16 mouse cellular contexts compared by ENCODE assay signal in the genomic region with DNA sequence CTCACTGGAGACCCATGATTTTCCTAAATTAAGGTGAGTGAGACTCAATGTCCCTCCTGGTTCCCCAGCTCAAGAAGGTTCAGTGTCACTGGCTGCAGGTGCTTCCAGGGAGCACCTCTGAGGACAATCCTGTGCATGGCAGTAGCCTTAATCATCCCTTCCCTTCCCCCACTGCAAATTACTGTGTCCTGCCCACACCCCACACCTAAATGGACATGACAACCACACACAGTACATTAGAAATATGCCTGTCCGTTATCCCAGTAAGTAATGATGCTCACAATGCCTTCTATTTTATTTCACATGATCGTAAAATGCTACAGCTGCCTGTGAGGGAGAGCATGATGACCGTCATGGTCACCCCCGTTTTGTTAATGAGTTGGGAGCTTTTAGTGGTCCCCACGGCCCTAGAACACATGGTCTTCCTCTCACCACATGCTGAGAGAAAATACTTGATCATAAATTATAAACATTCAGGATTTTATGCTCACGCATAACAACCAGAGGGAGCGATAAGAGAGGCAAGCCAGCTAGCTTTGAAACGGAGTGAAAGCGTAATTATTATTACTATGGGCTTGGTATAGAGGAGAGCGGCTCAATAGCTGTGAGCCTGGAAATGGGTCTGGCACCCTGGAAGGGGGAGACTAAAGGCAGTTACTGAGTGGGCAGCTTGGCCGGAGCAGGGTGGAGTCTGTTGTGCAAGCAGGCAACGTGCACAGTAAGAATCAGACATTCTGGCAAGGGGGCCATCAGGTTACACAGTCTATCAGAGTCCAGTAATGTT.
DNase-seq lines count a peak whose midpoint lies in the region; ATAC-seq and TF ChIP-seq lines count a peak whose summit lies in the region.
"Had no signal": no experiment of that assay in that cellular context is flagged by ENCODE, and none has a peak within 500 bp of the region (broad histone marks: within the 10 kb centered on the region; RNA-seq: fewer than 3 reads in every experiment).

No protein-coding gene starts in this region.

- no peak for DNase-seq in kidney, adult 11 months
- no peak for DNase-seq in midbrain, embryonic 11.5 days (ENCODE audit: low spot score, missing footprints)
- no peak for DNase-seq in midbrain, postnatal 0 days (ENCODE audit: low spot score)
- DNase-seq in ovary, postnatal 36 days (ENCODE audit: low spot score) = no peak
- DNase-seq: adrenal gland, postnatal 36 days; cerebellum, adult 8-10 months; heart, adult 11 months; liver, embryonic 13.5 days; thymus, postnatal 14 days had no signal

- ATAC-seq in kidney, embryonic 14.5 days (ENCODE audit: low FRiP score, low TSS enrichment) = peak; percentile 41; the same call in 1 of the 2 replicates
- peak; percentile 40; the same call in 1 of the 2 replicates for ATAC-seq in midbrain, embryonic 11.5 days (ENCODE audit: low FRiP score)
- ATAC-seq in midbrain, postnatal 0 days (ENCODE audit: low FRiP score) = no peak; the same call in 1 of the 2 replicates
- peak; percentile 59 for ATAC-seq in midbrain, embryonic 13.5 days
- peak; percentile 86 for ATAC-seq in neural tube, embryonic 14.5 days (ENCODE audit: low read depth)

- H3K4me1 ChIP-seq in kidney, embryonic 14.5 days (ENCODE audit: control insufficient read depth, insufficient read depth, low read length) = peaks cover 15% of the 10 kb centered on the region
- no peaks in the 10 kb centered on the region for H3K4me1 ChIP-seq in midbrain, embryonic 11.5 days (ENCODE audit: control insufficient read depth, insufficient read depth, low read length)
- no peaks in the 10 kb centered on the region for H3K4me1 ChIP-seq in midbrain, postnatal 0 days (ENCODE audit: insufficient read depth, low read length)
- H3K4me1 ChIP-seq in midbrain, embryonic 13.5 days (replicated peaks) = peaks cover 22% of the 10 kb centered on the region
- H3K4me1 ChIP-seq in neural tube, embryonic 14.5 days (ENCODE audit: control insufficient read depth, insufficient read depth, low read length) = peaks cover 16% of the 10 kb centered on the region
- H3K4me1 ChIP-seq: embryonic facial prominence, embryonic 12.5 days; heart, embryonic 15.5 days; liver, embryonic 13.5 days; lung, embryonic 15.5 days had no signal

- no peaks in the 10 kb centered on the region for H3K36me3 ChIP-seq in kidney, embryonic 14.5 days (ENCODE audit: control insufficient read depth, insufficient read depth, low read length)
- no peaks in the 10 kb centered on the region for H3K36me3 ChIP-seq in midbrain, embryonic 11.5 days (ENCODE audit: control insufficient read depth, insufficient read depth, low read length)
- H3K36me3 ChIP-seq in midbrain, postnatal 0 days (ENCODE audit: insufficient read depth, low read length) = no peaks in the 10 kb centered on the region
- no peaks in the 10 kb centered on the region for H3K36me3 ChIP-seq in midbrain, embryonic 13.5 days
- no peaks in the 10 kb centered on the region for H3K36me3 ChIP-seq in neural tube, embryonic 14.5 days (ENCODE audit: control insufficient read depth, insufficient read depth, low read length)
- H3K36me3 ChIP-seq: embryonic facial prominence, embryonic 12.5 days; heart, embryonic 15.5 days; liver, embryonic 13.5 days; lung, embryonic 15.5 days had no signal

- H3K9ac ChIP-seq in kidney, embryonic 14.5 days (ENCODE audit: low read depth, low read length) = no peak overlapping the region
- no peak overlapping the region for H3K9ac ChIP-seq in midbrain, embryonic 11.5 days (ENCODE audit: low read length)
- no peak overlapping the region for H3K9ac ChIP-seq in midbrain, postnatal 0 days (replicated peaks; ENCODE audit: low read length, poor library complexity, severe bottlenecking)
- H3K9ac ChIP-seq in midbrain, embryonic 13.5 days (replicated peaks) = no peak overlapping the region
- H3K9ac ChIP-seq in neural tube, embryonic 14.5 days (replicated peaks; ENCODE audit: low read depth, low read length) = no peak overlapping the region
- H3K9ac ChIP-seq: embryonic facial prominence, embryonic 12.5 days; heart, embryonic 15.5 days; liver, embryonic 13.5 days; lung, embryonic 15.5 days had no signal

- H3K4me2 ChIP-seq in kidney, embryonic 14.5 days (replicated peaks; ENCODE audit: low read depth, low read length) = no peak overlapping the region
- no peak overlapping the region for H3K4me2 ChIP-seq in midbrain, embryonic 11.5 days
- H3K4me2 ChIP-seq in midbrain, postnatal 0 days (ENCODE audit: low read depth, low read length, poor library complexity, severe bottlenecking) = no peak overlapping the region
- H3K4me2 ChIP-seq in midbrain, embryonic 13.5 days (replicated peaks) = no peak overlapping the region
- H3K4me2 ChIP-seq in neural tube, embryonic 14.5 days (ENCODE audit: low read depth, low read length) = no peak overlapping the region
- H3K4me2 ChIP-seq: embryonic facial prominence, embryonic 12.5 days; heart, embryonic 15.5 days; liver, embryonic 13.5 days; lung, embryonic 15.5 days had no signal

- no peak overlapping the region for H3K27ac ChIP-seq in kidney, embryonic 14.5 days (ENCODE audit: low read depth, low read length)
- no peak overlapping the region for H3K27ac ChIP-seq in midbrain, embryonic 11.5 days (ENCODE audit: low read depth, low read length)
- no peak overlapping the region for H3K27ac ChIP-seq in midbrain, postnatal 0 days (ENCODE audit: low read depth, low read length)
- H3K27ac ChIP-seq in midbrain, embryonic 13.5 days = peak overlapping the region; percentile 48
- H3K27ac ChIP-seq in neural tube, embryonic 14.5 days (ENCODE audit: low read depth, low read length) = peak overlapping the region; percentile 79
- H3K27ac ChIP-seq: embryonic facial prominence, embryonic 12.5 days; heart, embryonic 15.5 days; liver, embryonic 13.5 days; lung, embryonic 15.5 days; macrophage had no signal

- no peaks in the 10 kb centered on the region for H3K9me3 ChIP-seq in kidney, embryonic 14.5 days (ENCODE audit: control insufficient read depth, low read length)
- H3K9me3 ChIP-seq in midbrain, embryonic 11.5 days (ENCODE audit: control insufficient read depth, low read length) = no peaks in the 10 kb centered on the region
- no peaks in the 10 kb centered on the region for H3K9me3 ChIP-seq in midbrain, postnatal 0 days (ENCODE audit: low read length)
- H3K9me3 ChIP-seq in midbrain, embryonic 13.5 days = no peaks in the 10 kb centered on the region
- no peaks in the 10 kb centered on the region for H3K9me3 ChIP-seq in neural tube, embryonic 14.5 days (ENCODE audit: control insufficient read depth, low read length)
- H3K9me3 ChIP-seq: embryonic facial prominence, embryonic 12.5 days; heart, embryonic 15.5 days; liver, embryonic 13.5 days; lung, embryonic 15.5 days had no signal

- TF ChIP-seq CTCF in midbrain, postnatal 0 days (IDR thresholded peaks at IDR 0.05) = no peak

- H3K4me3 ChIP-seq in kidney, embryonic 14.5 days (ENCODE audit: low read length) = no peak overlapping the region
- no peak overlapping the region for H3K4me3 ChIP-seq in midbrain, embryonic 11.5 days (ENCODE audit: low read depth, low read length)
- H3K4me3 ChIP-seq in midbrain, postnatal 0 days (ENCODE audit: low read depth, low read length) = no peak overlapping the region
- no peak overlapping the region for H3K4me3 ChIP-seq in midbrain, embryonic 13.5 days (replicated peaks)
- H3K4me3 ChIP-seq in neural tube, embryonic 14.5 days (ENCODE audit: low read depth, low read length) = no peak overlapping the region
- H3K4me3 ChIP-seq: embryonic facial prominence, embryonic 12.5 days; heart, embryonic 15.5 days; liver, embryonic 13.5 days; lung, embryonic 15.5 days had no signal

- no peaks in the 10 kb centered on the region for H3K27me3 ChIP-seq in kidney, embryonic 14.5 days (ENCODE audit: control insufficient read depth, insufficient read depth, low read length)
- H3K27me3 ChIP-seq in midbrain, embryonic 11.5 days (ENCODE audit: control insufficient read depth, insufficient read depth, low read length) = no peaks in the 10 kb centered on the region
- H3K27me3 ChIP-seq in midbrain, postnatal 0 days (ENCODE audit: insufficient read depth, low read length) = no peaks in the 10 kb centered on the region
- H3K27me3 ChIP-seq in midbrain, embryonic 13.5 days = no peaks in the 10 kb centered on the region
- no peaks in the 10 kb centered on the region for H3K27me3 ChIP-seq in neural tube, embryonic 14.5 days (ENCODE audit: control insufficient read depth, insufficient read depth, low read length)
- H3K27me3 ChIP-seq: embryonic facial prominence, embryonic 12.5 days; heart, embryonic 15.5 days; liver, embryonic 13.5 days; lung, embryonic 15.5 days had no signal

- WGBS in kidney, embryonic 14.5 days = 40% methylated on average over 12 of the region's 12 CpGs
- 86% methylated on average over 12 of the region's 12 CpGs for WGBS in midbrain, embryonic 11.5 days
- 53% methylated on average over 12 of the region's 12 CpGs for WGBS in midbrain, postnatal 0 days
- 60% methylated on average over 12 of the region's 12 CpGs for WGBS in midbrain, embryonic 13.5 days
- 20% methylated on average over 12 of the region's 12 CpGs for WGBS in neural tube, embryonic 14.5 days

Comparison
In these comparisons a context has a peak if more than half of its experiments do, and no peak if none do; other contexts are left out.
1. H3K27ac ChIP-seq: peak in midbrain, embryonic 13.5 days (single experiment) and neural tube, embryonic 14.5 days (single experiment); none in kidney, embryonic 14.5 days (single experiment), midbrain, embryonic 11.5 days (single experiment) and midbrain, postnatal 0 days (single experiment).